Mouse (Mus musculus) megakaryocyte-erythroid progenitor cell, adult 5-6 weeks (primary cell): ENCODE data around the gene Dock2. TPM values are rescaled to one million over a fixed set of nuclear protein-coding genes. Genes with fewer than 3 reads are reported as not detected.
A peak's percentile ranks its signal among the peaks of the same experiment; 100 is the strongest.

Experiments used
- ATAC-seq: replicated peaks from 2 replicates; pipeline ENCODE4 v1.8.0; 2016; ENCODE audit warnings: mild to moderate bottlenecking, inconsistent platforms; ENCODE audit not compliant: severe bottlenecking, poor library complexity, low FRiP score, low TSS enrichment
- total RNA-seq, 2 experiments: library from RNA; stranded (forward) in 1 of 2; stranded (reverse) in 1 of 2; fragments of 200-1000, 215-1000 nt in 1 of 2; fragments of >200 nt in 1 of 2; fragmentation: Nextera tagmentation in 1 of 2; gene quantifications; 2 replicates each; pipeline ENCODE4 v1.2.3; 2014 to 2017

The Dock2 gene
- total RNA-seq, 2 experiments from 2014 or later, result 39.0 to 41.0 TPM

DNA sequence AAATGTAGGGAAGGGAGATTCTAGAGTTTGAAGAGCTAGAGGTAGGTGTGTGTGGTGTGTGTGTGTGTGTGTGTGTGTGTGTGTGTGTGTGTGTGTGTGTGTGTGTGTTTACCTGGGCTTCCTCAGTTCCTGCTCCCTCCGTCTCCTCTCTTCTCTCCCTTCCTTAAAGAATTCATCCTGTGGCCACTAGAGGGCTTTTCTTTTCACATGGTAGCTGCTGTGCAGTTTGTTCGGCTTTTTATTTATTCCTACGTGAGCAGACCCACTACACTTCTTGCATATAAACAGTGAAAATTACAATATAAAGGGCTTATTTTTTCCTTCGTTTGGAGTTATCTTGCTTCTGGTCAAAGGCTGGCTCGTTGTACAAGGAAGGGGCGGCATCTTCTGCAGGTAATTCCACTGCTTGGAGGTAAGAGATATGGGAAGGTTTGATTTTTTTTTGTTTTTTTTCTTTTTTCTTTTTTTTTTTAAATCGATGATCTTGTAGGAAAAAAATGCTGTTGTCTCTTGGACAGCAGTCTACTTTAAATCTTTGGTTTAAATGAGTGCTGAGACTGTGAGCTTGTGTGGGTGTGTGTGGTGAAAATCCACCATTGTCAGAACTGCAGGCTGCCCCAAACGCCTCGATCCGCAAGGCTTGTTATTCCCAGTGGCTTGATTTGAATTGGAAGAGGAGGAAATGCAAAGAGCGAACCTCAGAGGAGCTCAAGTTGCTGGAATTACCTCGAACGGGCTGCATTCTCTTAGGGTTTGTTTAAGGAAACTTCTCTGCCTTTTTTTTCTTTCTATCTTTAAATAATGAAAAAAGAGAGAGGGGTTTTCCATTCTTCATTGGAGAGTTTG lies 468.9 kb downstream of the Dock2 start, which contains the start of gene Fam196b:
Gene Fam196b, plus strand, starts transcription at position 289 of the 846 bp plus-strand sequence.
- peak; percentile 76; the same call in 1 of the 2 replicates for ATAC-seq

DNA sequence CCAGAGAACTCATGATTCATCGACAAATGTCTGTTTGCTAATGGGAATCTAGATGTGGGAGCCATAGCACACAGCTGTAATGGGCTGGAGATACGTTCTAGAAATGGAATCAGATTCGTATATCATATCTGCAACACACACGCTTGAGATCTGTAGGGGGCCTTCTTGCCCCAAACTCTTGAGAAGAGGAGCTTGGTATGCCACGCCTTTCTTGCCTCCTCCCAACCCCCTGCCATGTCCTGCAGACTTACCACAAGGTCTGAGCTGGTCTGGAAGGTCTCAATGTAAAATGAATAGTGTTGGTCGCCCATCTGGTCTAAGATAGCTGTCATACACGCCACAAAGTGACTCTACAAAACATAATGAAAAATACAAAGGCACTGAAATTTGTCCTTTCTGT lies 471.5 kb downstream of the Dock2 start:
- 0 out of 2 replicates have a peak, but pooled peaks have one; percentile 16 for ATAC-seq

DNA sequence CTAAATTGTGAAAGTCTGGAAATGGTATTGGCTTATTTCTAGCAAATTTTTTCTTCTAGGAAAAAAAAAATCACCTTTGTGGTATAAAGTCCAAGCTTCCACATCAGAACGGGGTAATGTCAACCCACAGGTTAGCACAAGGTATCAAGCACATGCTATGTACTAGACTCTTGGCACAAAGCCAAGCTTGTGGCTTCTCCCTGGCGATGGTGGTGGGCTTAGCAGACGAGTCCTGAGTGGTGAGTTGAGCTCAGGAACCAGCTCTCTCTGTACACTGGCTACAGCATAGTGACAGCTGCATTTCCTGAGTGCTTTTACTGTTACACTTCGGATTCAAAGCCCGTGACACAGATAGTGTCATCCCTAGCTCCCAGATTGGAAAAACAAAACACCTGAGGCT lies 472.0 kb downstream of the Dock2 start:
- ATAC-seq, result peak; percentile 56; the same call in 1 of the 2 replicates

DNA sequence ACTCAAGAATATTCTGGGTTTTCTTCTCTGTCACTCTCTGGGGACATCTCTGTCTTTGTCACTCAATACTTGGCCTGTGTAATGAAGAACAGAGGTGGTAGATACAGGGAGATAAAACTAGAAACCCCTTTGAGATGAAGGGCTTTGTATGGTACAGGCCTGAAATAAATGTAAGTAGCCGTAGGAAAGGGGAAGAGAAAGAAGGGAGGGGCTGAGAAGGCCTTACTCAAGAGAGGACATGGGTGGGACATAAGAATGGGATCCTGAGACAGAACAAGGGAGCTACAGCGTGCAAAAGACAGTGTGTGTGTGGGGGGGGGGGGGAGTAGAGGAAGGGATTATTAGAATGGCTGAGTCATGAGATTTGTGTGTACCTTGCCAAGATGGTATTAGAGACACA lies 474.3 kb downstream of the Dock2 start:
- ATAC-seq, result no peak

DNA sequence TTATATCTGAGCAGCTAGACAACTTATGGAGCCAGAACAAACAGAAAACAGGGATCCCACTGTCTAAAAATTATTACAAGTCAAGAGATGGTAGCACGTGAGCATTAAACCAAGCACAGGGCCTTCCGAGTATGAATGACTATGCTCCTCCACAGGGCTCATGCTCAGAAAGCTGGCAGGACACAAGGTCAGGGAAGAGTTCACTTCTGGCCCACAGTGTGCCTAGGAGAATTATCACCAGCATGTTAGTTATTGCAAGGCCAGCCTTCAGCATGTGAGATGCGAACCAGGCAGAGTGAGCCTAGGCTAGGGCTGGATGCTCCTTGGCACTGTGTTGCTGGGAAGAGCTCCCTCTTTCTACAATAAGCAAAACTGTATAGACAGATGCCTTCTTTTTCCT lies 475.0 kb downstream of the Dock2 start:
- no peak for ATAC-seq

DNA sequence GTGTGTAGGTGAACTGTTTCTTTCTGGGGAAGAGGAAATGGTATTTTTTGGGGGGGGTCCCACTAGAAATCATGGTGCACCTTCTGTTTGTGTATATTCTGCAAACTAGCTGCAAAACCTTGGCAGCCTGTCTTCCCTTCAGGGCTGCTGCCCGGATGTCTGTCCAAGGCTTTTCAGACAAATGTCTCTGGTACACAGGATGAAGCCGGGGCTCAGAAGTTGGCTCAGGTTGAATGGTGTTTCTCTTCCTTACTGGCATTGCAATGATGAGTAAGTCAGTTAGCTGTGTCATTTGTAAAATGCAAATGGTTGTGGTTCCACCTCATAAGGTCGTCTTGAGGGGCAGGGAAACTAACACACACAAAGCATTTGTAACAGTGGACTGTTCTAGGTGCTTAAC lies 477.5 kb downstream of the Dock2 start:
- no peak for ATAC-seq

DNA sequence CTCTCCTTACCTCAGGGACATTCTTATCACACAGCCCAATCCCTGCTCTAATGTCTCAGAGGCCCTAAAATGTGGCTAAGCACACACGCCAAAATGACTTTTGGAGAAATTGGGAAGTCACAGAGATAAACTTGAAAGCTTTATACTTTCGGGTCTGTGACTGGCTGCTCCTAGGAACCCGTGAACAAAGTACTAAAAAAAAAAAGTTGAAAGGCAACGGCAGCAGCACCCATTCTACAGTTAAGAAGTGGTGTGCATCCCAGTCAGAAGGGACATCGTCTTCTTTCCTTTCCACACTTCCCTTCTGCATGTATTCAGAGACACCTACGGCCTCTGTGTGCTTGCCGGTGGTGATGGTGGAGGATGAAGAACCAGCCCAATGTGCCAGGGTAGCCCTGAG lies 483.6 kb downstream of the Dock2 start:
- ATAC-seq, result 0 out of 2 replicates have a peak, but pooled peaks have one; percentile 25

DNA sequence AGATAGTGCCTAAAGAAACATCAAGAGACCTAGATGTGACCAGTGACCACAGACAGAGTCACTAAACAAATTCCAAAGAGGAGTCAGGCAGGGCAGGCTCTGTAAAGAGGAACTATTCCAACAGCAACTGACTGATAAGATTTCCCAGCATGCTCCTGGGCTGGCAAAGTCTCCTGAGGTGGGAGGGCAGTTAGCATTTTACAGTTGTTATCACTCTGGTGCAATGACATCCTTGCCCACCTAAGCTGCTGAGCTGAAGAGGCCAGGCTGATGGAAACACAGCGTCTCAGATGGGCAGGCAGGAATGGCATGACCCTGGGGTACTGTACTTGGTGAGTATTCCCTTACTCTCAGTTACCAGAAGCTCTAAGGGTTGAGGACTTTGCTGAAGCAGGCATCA lies 484.1 kb downstream of the Dock2 start:
- peak; percentile 87 for ATAC-seq

DNA sequence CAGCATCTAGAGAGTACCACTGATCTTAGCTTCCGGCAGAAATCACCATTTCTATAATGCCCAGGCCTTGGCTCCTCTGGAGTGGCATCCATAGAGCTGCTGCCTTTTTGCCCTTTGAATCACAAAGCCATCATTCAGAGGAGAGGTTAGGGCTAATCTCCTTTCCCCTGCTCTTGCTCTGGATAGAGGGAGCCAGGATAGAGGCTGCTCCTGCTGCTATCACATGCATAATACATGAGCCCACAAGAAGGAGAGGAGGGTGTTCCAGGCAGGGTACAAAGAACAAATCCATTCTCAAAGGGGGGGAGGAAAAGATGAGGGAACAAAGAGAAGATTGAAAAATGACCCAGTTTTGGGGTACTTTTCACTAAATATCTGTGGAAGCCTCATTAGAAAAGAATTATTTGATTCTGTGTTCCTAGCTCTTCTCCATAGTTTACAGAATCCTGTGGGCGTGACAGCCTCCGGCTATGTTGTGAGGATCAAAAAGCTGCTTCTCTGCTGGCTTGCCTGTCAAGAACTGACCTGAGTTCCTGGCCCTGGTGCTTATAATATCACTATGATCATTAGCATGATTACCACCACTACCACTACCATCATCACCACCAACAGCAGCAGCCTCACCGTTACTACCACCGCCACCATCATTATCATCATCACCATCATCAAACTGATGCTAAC lies 485.9 kb downstream of the Dock2 start:
- ATAC-seq, result no peak

DNA sequence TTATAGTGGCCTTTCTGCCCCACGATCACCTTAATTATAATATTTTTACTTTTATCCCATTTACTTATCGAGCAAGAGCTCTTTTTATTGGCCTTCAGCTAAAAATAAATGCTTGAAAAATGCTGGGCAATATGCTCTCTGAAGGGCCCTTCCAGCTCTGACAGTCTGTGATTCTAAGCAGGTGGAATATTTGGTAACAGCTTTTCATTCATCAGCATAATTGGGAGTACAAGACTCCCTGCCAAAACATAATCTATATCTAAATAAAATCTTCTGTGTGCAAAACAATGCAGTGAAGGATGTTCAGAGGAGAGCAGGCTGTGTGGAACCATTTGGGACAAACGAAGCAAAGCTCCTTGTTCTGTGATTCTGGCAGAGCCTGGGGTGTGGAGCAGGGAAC lies 492.4 kb downstream of the Dock2 start:
- ATAC-seq, result no peak

DNA sequence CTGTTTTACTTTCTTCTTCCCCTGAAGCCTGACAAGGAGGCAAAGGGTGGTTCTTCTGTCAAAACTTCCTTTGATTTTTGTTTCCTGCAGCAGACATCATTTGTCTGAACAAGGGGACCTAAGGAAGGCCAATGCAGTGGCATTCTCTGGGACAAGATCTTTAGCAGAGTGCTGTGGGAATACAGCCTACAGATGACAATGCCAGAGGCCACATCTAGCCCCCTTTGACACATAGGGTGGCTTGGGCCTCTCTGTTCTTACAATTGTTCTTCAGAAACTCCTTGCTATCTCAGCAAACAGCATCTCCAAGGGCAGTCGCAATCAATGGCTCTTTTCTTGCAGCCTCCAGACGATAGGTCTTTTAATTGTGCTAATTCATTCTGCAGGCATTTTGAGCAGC lies 493.0 kb downstream of the Dock2 start:
- no peak for ATAC-seq

DNA sequence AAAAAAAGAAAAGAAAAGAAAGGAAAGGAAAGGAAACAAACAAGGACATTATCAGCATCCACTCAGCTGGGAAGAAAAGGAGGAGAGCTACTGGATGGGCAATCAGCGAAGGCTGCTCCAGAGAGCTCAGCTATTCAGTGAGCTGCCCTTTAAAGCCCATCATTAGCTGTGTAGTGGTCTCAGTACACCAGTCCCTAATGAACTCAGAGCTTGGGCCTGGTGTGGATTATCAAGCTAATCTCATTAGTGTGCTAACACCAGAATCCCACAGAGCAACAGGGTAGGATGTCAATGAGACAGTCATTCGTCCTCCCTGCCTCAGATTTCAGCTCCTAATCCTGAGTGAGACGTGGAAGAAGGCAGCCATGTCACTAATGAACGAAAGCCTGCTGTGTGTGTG lies 493.4 kb downstream of the Dock2 start:
- ATAC-seq, result no peak

DNA sequence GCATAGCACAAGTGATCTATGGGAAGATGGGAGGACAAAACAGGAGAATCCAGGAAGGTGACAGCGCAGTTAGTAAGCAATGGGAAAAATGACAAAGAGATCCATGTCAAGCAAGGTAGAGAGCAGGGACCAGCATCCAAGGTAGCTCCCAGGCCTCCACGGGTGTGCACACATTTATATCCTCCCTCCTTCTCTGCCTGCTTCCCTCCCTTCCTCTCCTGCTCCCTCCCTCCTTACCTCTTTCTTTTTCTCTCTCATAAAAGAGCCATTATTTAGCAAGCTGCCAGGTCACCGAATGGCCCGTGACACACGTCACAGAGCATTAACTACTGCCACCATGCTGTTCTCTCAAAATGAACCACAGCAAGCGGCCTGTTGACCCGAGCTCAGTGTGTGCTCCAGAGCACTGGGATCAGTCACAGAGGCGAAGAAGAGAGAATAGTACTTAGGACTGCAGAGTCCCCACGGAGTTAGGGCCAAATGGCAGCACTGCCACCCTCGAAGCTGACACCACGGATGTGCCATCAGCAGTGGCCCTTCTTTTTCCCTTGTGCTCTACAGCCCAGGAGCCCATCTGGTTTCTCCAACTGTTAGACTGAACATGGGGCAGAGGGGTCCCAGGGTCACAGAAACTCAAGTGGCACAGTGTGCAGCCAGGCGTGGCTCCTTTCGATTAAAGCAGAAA lies 499.4 kb downstream of the Dock2 start:
- ATAC-seq, result no peak

DNA sequence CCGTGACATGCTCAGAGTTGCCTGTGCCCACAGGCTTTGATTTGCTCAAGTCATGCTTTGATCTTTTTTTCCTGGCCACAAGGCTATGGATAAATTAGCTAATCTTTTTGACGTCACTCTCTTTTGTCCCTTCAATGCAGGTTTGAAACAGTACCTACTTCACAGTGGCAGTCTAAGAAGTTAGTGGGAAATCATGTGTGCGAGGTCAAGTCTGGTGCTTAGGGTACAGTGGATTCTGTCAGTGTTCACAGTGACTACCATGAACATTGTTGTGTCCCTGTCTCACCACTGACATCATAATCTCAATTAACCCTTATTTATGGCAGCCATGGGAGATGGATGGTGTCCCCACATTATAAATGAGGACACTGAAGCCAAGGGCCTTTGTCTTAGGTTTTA lies 506.6 kb downstream of the Dock2 start:
- ATAC-seq, result no peak

DNA sequence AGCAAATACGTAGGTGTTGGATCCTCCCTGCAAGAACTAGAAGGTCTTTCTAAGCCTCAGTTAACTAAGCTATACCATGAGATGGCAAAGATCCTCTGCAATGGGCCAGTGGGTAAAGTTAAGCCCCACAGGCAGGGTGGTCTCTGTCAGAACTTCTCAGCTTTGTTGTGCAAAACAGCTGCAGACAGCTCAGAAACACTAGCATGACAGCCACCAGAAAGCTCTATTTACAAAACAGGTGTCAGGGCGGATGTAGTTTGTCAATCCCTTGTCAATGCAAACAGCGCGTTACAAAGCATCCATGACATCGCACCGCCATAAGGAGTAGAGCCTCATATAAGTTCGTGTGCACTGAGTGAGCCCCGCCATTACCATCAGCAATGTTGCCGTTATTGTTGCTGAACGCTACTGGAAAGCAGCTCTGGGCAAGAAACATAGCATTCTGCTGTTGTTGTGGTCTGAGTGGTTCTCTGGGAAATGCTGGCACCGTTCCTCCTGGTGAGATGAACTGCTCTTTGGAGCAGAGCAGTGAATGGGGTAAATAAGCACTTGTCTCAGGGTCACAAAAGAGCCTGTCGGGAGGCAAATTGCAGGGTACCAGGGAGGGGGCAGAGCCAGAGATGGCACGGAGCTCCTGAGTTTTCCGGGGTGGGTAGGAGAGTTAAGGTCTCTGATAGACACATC lies 507.2 kb downstream of the Dock2 start:
- ATAC-seq, result no peak

DNA sequence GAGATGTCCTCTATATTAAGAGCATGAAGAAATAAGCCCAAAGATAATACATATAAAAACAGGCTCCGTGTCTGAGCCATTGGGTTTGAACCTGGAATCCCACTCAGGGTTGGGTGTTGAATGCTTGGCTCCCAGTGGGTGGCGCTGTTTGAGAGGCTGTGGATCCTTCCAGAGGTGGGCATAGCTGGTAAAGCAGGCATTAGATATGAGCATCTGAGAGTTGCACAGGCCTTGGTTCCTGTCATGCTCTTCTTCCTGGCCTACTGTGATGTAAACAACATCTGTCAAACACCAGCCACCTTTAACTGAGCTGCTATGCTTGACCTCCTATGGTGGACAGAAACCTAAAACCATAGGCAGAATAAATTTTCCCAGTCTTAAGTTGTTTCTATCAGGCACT lies 507.8 kb downstream of the Dock2 start:
- ATAC-seq, result peak; percentile 84

DNA sequence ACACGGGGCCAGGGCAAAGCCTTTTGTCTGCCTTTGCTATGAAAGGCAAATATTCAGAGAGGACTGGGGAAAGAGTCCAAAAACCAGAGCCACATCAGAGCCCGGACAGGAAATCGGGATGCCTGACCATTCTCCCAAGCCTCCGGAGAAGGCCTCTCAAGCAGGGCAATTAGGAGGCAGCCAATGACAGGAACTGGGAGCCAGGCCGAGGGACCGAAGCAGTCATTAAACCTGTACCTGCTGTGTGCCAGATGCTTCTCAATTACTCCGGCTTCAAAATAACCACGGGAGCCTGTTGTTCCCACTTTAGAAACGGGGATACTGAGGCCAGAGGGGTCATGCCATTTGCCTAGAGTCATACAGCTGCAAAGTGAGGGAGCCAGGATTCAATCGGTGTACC lies 511.7 kb downstream of the Dock2 start:
- no peak for ATAC-seq

DNA sequence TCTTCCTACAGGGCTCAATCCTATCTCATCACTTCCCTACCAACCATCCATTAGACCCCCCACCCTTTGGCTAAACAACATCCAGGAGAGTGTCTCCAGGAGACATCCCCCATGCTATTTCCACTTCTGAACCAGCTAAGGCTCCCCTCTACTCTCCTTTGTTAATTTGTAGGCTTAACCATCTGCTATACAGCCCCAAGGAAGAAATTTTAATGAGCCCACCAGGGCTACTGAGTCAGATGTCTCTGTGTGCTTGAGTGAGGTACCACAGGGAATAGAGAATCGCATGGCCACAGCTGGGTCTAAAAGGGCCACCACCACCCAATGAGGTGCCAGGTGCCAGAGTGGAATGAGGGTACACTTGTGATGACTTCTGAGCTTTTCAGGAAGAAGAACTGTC lies 519.6 kb downstream of the Dock2 start:
- ATAC-seq, result no peak

DNA sequence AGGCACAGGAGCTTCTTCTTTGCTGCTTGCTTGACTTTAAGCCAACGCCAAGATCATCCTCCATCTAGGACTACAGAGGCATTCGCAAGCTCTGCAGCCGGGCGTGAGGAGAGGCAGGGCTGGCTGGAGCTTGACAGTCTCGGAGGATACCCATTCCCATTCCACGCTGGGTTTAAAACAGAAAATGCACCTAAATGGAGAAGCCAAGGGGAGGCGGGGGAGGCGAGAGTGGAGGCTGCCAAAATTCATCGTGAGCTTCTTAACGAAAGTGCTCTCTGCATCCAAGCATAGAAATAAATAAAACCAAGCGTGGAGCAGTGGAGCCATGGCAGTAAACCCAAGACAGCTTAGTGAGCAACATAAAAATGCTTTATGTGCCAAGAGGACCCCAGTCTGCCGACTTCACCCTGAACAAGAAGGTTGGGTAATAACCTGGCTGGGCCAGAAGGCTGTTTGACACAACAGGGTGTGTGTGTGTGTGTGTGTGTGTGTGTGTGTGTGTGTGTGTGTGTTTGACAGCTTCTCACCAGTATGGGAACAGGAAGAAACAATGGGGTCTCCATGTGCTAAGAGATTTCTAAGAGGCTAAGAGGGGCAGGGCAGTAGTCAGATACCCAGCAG lies 524.7 kb downstream of the Dock2 start:
- no peak for ATAC-seq
